Mouse (Mus musculus): ENCODE results near the gene Cct6b.

DNA sequence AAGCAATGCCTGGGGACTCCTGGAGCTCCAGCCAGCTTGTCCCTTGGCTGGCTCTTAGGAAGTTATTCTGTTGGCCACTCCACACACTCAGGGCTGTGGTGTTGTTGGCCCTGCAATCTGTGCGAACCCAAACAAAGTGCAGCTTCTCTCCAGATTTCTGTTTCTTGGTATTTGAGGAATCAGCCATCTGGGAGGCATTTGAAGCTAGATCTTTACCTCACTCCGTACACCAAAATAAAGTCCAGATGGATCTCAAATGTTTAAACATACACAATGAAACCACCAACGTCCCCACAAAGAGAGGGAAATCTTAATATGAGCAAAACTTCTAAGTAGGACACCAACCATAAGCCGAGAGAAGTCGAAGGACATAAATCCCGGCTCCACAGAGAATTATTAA is 71.5 kb downstream of the Cct6b start:
- TF ChIP-seq POLR2A (IDR thresholded peaks at IDR 0.05; ENCODE audit: low read depth, low read length) (no peak), CTCF (IDR thresholded peaks at IDR 0.05; ENCODE audit: extremely low read depth, insufficient read length, insufficient replicate concordance, low read depth, low read length) (no peak)

All from small intestine, adult 2 months (tissue).